Mouse (Mus musculus) forebrain, embryonic 16.5 days (tissue): ENCODE measurements around the gene Gpn3. TPM values are rescaled to one million over a fixed set of nuclear protein-coding genes. Genes with fewer than 3 reads are reported as not detected.
"Not testable (repeated sequence)": the region's sequence is repeated elsewhere in the genome, so short reads cannot be mapped to it uniquely, and the experiment has no call there.

ENCODE experiments used
- ATAC-seq: fragments of 200-750 bp; cut with Nextera tagmentation; 2 replicates; pipeline ENCODE4 v1.8.0; 2017; ENCODE audit warnings: mild to moderate bottlenecking, moderate library complexity
- H3K27ac ChIP-seq: fragments of 300-500 bp; sonication (generic); 2 replicates; pipeline ENCODE4 v1.5.1; 2014; ENCODE audit warnings: low read length, control low read depth
- H3K27me3 ChIP-seq: fragments of 300-500 bp; sonication (generic); replicated peaks from 2 replicates; pipeline ENCODE4 v1.6.1; 2014; ENCODE audit warnings: low read length; ENCODE audit not compliant: control insufficient read depth, insufficient read depth
- H3K36me3 ChIP-seq: fragments of 300-500 bp; sonication (generic); 2 replicates; pipeline ENCODE4 v1.6.1; 2014; ENCODE audit not compliant: control insufficient read depth, insufficient read depth
- H3K4me1 ChIP-seq: fragments of 300-500 bp; sonication (generic); replicated peaks from 2 replicates; pipeline ENCODE4 v1.6.1; 2014; ENCODE audit warnings: low read length; ENCODE audit not compliant: control insufficient read depth, insufficient read depth
- H3K4me2 ChIP-seq: fragments of 300-500 bp; sonication (generic); 2 replicates; pipeline ENCODE4 v1.6.1; 2014; ENCODE audit warnings: mild to moderate bottlenecking, low read length, control low read depth
- H3K4me3 ChIP-seq: fragments of 300-500 bp; sonication (generic); replicated peaks from 2 replicates; pipeline ENCODE4 v1.5.1; 2014; ENCODE audit warnings: mild to moderate bottlenecking, low read length, control low read depth
- H3K9ac ChIP-seq: fragments of 300-500 bp; sonication (generic); replicated peaks from 2 replicates; pipeline ENCODE4 v1.6.1; 2014; ENCODE audit warnings: low read depth, low read length, control low read depth
- H3K9me3 ChIP-seq: fragments of 300-500 bp; sonication (generic); 2 replicates; pipeline ENCODE4 v1.6.1; 2016; ENCODE audit warnings: low read length; ENCODE audit not compliant: control insufficient read depth
- WGBS: fragments of 180-500 bp; shearing (Covaris S2); extraction: QIAGEN DNeasy Blood & Tissue Kit; methylation state at CpG from one replicate; pipeline ENCODE4 v1.1.7; 2014; 5-methylcytosine and 5-hydroxymethylcytosine counted together
- polyA plus RNA-seq: library from polyadenylated mRNA; unstranded; fragments of >200 nt; fragmentation: Nextera tagmentation; extraction: Ambion mirVana; gene quantifications from 2 replicates; pipeline ENCODE4 v1.2.1, GENCODE M21; 2015

Gpn3 gene
- polyA plus RNA-seq, 1 experiment from 2014 or later: 50.0 TPM

DNA sequence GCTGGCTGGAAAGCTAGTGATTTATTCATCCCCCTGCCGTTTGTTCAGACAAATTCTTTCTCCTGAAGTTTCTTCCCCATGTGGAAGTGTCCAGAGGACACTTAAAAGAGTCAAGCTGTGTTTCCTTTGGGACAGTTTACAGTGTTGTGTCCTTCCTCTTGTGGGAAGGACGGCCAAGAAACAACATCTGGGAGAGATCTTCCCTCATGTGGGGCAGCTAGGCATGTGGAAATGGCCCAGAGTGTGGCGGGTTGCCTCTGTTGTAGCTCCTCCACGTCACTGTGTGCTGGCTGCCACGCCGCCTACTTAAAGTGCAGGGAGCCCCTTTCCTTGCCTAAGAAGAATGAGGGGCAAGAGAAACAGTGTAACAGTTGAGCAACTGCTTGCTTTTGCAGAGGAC, 41.1 kb downstream of the Gpn3 start:
- 76% methylated on average over 6 of the region's 6 CpGs for WGBS
- H3K9ac ChIP-seq: no peak overlapping the region

GRCm38 (mm10) chr5:122414351-122414750, 42.7 kb downstream of the Gpn3 start:
- Histone ChIP-seq H3K27me3 (no peaks in the 10 kb centered on the region), H3K36me3 (no peaks in the 10 kb centered on the region; the same call in 1 of the 2 replicates), H3K4me2 (no peak overlapping the region), H3K27ac (no peak overlapping the region), H3K4me3 (no peak overlapping the region), H3K9me3 (peaks cover 2% of the 10 kb centered on the region; the same call in 1 of the 2 replicates), H3K9ac (no peak overlapping the region), H3K4me1 (no peaks in the 10 kb centered on the region)
- no peak for ATAC-seq
- 87% methylated on average over 5 of the region's 5 CpGs for WGBS

More for the DNA sequence above, 41.1 kb downstream of the Gpn3 start:
- no peak for ATAC-seq
- no peak overlapping the region for H3K4me2 ChIP-seq
- no peak overlapping the region for H3K4me3 ChIP-seq
- H3K4me1 ChIP-seq: no peaks in the 10 kb centered on the region
- H3K36me3 ChIP-seq: no peaks in the 10 kb centered on the region; the same call in 1 of the 2 replicates
- H3K27me3 ChIP-seq: no peaks in the 10 kb centered on the region
- H3K27ac ChIP-seq: no peak overlapping the region
- peaks cover 2% of the 10 kb centered on the region; the same call in 1 of the 2 replicates for H3K9me3 ChIP-seq

- Histone ChIP-seq H3K27me3 (no peaks in the 10 kb centered on the region), H3K9me3 (peaks cover under 1% of the 10 kb centered on the region; the same call in 1 of the 2 replicates), H3K36me3 (no peaks in the 10 kb centered on the region), H3K27ac (no peak overlapping the region), H3K9ac (no peak overlapping the region), H3K4me2 (no peak overlapping the region), H3K4me1 (no peaks in the 10 kb centered on the region), H3K4me3 (no peak overlapping the region)
- WGBS: 89% methylated on average over 12 of the region's 12 CpGs
- no peak for ATAC-seq
These were observed 43.8 kb downstream of the Gpn3 start for GRCm38 (mm10) chr5:122415465-122415864.

GRCm38 (mm10) chr5:122420676-122421075, 49.0 kb downstream of the Gpn3 start:
- 69% methylated on average over 4 of the region's 4 CpGs for WGBS
- not testable (repeated sequence) for H3K36me3 ChIP-seq, ATAC-seq

DNA sequence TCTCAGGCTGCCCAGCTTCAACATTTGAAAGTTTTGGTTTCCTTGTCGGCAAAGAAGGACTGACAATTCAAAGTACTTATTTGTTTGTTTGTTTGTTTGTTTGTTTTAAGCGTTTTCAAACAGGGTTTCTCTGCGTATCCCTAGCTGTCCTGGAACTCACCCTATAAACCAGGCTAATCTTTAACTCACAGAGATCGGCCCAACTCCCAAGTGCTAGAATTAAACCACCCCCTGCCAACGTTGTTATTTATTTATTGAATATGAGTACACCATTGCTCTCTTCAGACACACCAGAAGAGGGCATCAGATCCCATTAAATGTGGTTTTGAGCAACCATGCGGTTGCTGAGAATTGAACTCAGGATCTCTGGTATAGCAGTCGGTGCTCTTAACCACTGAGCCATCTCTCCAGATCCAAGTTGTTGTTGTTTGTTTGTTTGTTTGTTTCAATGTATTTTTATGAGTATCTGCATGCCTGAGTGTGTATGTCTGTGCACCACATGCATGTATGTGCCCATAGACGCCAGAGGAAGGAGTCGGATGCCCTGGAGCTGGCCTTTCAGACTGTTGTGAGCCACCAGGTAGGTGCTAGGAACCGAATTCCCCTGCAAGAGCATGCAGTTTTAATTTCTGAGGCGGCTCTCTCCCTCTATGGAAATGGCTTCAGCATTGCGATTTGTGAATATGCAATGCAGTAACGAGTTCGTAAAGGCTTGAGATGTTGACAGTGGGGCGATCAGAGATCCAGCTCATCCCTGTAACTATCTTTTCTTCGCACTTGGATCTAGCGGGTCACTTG, 49.8 kb downstream of the Gpn3 start, which contains the start of gene Anapc7:
TSS of gene Anapc7 (plus strand) at position 423 of the 798 bp plus-strand sequence.
- Histone ChIP-seq H3K36me3 (no peaks in the 10 kb centered on the region), H3K9ac (peak within 1 kb of the TSS; percentile 92), H3K4me1 (peaks cover 18% of the 10 kb centered on the region), H3K4me2 (peak within 1 kb of the TSS; percentile 78), H3K27me3 (no peaks in the 10 kb centered on the region), H3K4me3 (peak within 1 kb of the TSS; percentile 95), H3K9me3 (no peaks in the 10 kb centered on the region), H3K27ac (peak within 1 kb of the TSS; percentile 96)
- ATAC-seq: peak; percentile 53
- 20% methylated on average over 17 of the region's 17 CpGs for WGBS

More at GRCm38 (mm10) chr5:122420676-122421075, 49.0 kb downstream of the Gpn3 start:
- H3K27me3 ChIP-seq, H3K9ac ChIP-seq, H3K9me3 ChIP-seq, H3K4me2 ChIP-seq, H3K4me3 ChIP-seq, H3K27ac ChIP-seq: not testable (repeated sequence)
- H3K4me1 ChIP-seq: peaks cover 18% of the 10 kb centered on the region

DNA sequence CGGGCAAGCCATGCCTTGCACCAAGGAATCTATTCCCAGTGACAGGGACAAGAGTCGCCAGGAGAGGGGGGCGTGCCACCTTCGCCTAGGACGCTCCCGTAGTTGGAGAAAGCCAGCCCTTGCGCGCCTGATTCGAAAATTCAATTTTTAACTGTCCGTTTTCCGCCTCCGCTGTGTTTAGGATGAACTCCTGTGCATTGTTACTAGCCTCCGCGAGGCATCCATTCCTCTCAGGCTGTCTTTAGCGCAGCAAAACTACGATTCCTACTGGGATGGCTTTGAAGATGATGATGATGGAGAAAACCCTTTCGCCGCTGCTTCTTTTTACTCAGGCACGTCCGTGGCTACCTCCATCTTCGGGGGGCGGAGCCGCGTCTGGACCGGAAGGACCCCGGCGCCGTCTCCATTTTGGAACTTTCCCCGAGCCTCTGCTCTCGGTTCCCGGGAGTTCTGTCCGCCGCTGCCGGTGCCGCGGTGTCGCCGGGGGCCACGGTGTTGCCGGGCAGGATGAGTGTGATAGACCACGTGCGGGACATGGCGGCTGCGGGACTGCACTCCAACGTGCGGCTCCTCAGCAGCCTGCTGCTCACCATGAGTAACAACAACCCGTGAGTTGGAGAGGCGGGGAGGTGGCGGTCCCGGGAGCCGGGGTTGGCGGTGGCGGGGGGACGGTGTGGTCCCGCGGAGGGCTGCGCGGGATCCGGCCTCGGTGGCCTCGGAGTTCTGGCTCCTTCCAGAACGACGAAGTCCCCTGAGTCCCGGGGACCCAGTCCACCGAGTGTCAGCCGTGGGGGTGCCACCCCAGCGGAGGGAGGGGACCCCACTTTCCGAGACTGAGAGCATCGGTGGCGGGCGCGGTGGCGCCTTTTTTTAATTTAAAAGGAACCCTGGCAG, 50.6 kb downstream of the Gpn3 start:
- Histone ChIP-seq H3K4me2 (peak overlapping the region; percentile 78), H3K27ac (peak overlapping the region; percentile 96), H3K9me3 (no peaks in the 10 kb centered on the region), H3K27me3 (no peaks in the 10 kb centered on the region), H3K4me3 (peak overlapping the region; percentile 95), H3K36me3 (no peaks in the 10 kb centered on the region), H3K4me1 (peaks cover 18% of the 10 kb centered on the region), H3K9ac (peak overlapping the region; percentile 92)
- ATAC-seq: peak; percentile 93
- under 1% methylated on average over 73 of the region's 73 CpGs for WGBS

DNA sequence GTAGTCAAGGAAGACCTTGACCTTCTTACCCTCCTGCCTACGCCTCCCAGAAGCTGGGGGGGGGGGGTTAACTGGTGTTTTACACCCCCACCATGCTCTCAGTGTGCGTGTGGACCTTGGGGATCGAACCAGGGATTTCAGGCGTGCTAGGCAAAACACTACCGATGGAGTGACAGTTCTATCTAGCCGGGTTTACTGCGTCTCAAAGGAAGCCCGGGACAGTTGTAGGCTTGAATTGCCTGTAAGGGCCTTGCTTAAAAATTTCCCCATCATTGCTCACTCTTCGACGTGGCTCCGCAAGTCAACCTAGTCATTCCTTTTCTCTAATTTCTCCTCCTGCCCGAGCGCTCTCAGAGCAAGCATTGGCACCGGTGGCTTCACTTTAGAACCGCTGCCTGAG, 51.4 kb downstream of the Gpn3 start:
- 31% methylated on average over 15 of the region's 15 CpGs for WGBS
- H3K4me1 ChIP-seq: peaks cover 18% of the 10 kb centered on the region
- H3K4me3 ChIP-seq: peak overlapping the region; percentile 95
- ATAC-seq: no peak
- peak overlapping the region; percentile 92 for H3K9ac ChIP-seq
- H3K27me3 ChIP-seq: no peaks in the 10 kb centered on the region
- no peaks in the 10 kb centered on the region for H3K9me3 ChIP-seq
- H3K4me2 ChIP-seq: peak overlapping the region; percentile 78
- H3K27ac ChIP-seq: no peak overlapping the region
- H3K36me3 ChIP-seq: peaks cover 2% of the 10 kb centered on the region

- Histone ChIP-seq H3K4me3 (no peak overlapping the region), H3K9me3 (no peaks in the 10 kb centered on the region), H3K4me1 (peaks cover 18% of the 10 kb centered on the region), H3K4me2 (no peak overlapping the region), H3K27me3 (no peaks in the 10 kb centered on the region), H3K9ac (no peak overlapping the region), H3K36me3 (peaks cover 16% of the 10 kb centered on the region), H3K27ac (no peak overlapping the region)
- ATAC-seq: no peak
- WGBS: 84% methylated on average over 2 of the region's 2 CpGs
These were observed 53.9 kb downstream of the Gpn3 start for GRCm38 (mm10) chr5:122425550-122425949.
